Mouse (Mus musculus) midbrain, embryonic 10.5 days (tissue): Measurements from ENCODE around the gene Map7d3. TPM values are rescaled to one million over a fixed set of nuclear protein-coding genes. Genes with fewer than 3 reads are reported as not detected.

Source experiments
- DNase-seq: peaks from one replicate; pipeline ENCODE4 v3.0.0-alpha.2; 2017; ENCODE audit warnings: low spot score
- H3K27ac ChIP-seq: fragments of 300-500 bp; sonication (generic); replicated peaks from 2 replicates; pipeline ENCODE4 v1.5.1; 2016; ENCODE audit warnings: mild to moderate bottlenecking
- H3K27me3 ChIP-seq: fragments of 300-500 bp; sonication (generic); 2 replicates; pipeline ENCODE4 v1.6.1; 2016; ENCODE audit warnings: low read depth, mild to moderate bottlenecking; ENCODE audit not compliant: poor library complexity, severe bottlenecking
- H3K36me3 ChIP-seq: fragments of 300-500 bp; sonication (generic); 2 replicates; pipeline ENCODE4 v1.6.1; 2016; ENCODE audit warnings: mild to moderate bottlenecking, moderate library complexity
- H3K4me1 ChIP-seq: fragments of 300-500 bp; sonication (generic); 2 replicates; pipeline ENCODE4 v1.6.1; 2016
- H3K4me3 ChIP-seq: fragments of 300-500 bp; sonication (generic); 2 replicates; pipeline ENCODE4 v1.5.1; 2016; ENCODE audit warnings: mild to moderate bottlenecking, moderate library complexity
- H3K9me3 ChIP-seq: fragments of 300-500 bp; sonication (generic); replicated peaks from 2 replicates; pipeline ENCODE4 v1.6.1; 2016; ENCODE audit warnings: mild to moderate bottlenecking
- WGBS: fragments of 180-500 bp; shearing (Covaris S2); methylation state at CpG from one replicate; pipeline ENCODE4 v1.1.7; 2016; 5-methylcytosine and 5-hydroxymethylcytosine counted together
- polyA plus RNA-seq: library from polyadenylated mRNA; unstranded; fragments of >200 nt; fragmentation: Nextera tagmentation; extraction: Ambion mirVana; gene quantifications from 2 replicates; pipeline ENCODE4 v1.2.1, GENCODE M21; 2016

The Map7d3 gene
- polyA plus RNA-seq, 1 experiment from 2014 or later, result 3.4 TPM

GRCm38 (mm10) chrX:56760257-56760760 is 61.8 kb downstream of the Map7d3 start:
- H3K27me3 ChIP-seq, result no peaks in the 10 kb centered on the region
- H3K4me3 ChIP-seq, result no peak overlapping the region
- no peak for DNase-seq
- H3K9me3 ChIP-seq, result no peaks in the 10 kb centered on the region
- H3K36me3 ChIP-seq, result peaks cover 5% of the 10 kb centered on the region; the same call in 1 of the 2 replicates
- no peaks in the 10 kb centered on the region for H3K4me1 ChIP-seq
- 93% methylated on average over 3 of the region's 3 CpGs for WGBS
- H3K27ac ChIP-seq, result no peak overlapping the region

- Histone ChIP-seq H3K36me3 (peaks cover 5% of the 10 kb centered on the region; the same call in 1 of the 2 replicates), H3K4me1 (no peaks in the 10 kb centered on the region), H3K27me3 (no peaks in the 10 kb centered on the region), H3K9me3 (no peaks in the 10 kb centered on the region), H3K4me3 (no peak overlapping the region), H3K27ac (no peak overlapping the region)
- WGBS, result 86% methylated on average over 7 of the region's 7 CpGs
- no peak for DNase-seq
Observed at GRCm38 (mm10) chrX:56756352-56756751, 65.8 kb downstream of the Map7d3 start.

GRCm38 (mm10) chrX:56755646-56756045 is 66.5 kb downstream of the Map7d3 start:
- no peaks in the 10 kb centered on the region for H3K4me1 ChIP-seq
- H3K9me3 ChIP-seq, result no peaks in the 10 kb centered on the region
- WGBS, result 52% methylated on average over 2 of the region's 2 CpGs
- H3K36me3 ChIP-seq, result peaks cover 5% of the 10 kb centered on the region; the same call in 1 of the 2 replicates
- H3K27ac ChIP-seq, result no peak overlapping the region
- no peaks in the 10 kb centered on the region for H3K27me3 ChIP-seq
- H3K4me3 ChIP-seq, result no peak overlapping the region
- DNase-seq, result no peak

DNA sequence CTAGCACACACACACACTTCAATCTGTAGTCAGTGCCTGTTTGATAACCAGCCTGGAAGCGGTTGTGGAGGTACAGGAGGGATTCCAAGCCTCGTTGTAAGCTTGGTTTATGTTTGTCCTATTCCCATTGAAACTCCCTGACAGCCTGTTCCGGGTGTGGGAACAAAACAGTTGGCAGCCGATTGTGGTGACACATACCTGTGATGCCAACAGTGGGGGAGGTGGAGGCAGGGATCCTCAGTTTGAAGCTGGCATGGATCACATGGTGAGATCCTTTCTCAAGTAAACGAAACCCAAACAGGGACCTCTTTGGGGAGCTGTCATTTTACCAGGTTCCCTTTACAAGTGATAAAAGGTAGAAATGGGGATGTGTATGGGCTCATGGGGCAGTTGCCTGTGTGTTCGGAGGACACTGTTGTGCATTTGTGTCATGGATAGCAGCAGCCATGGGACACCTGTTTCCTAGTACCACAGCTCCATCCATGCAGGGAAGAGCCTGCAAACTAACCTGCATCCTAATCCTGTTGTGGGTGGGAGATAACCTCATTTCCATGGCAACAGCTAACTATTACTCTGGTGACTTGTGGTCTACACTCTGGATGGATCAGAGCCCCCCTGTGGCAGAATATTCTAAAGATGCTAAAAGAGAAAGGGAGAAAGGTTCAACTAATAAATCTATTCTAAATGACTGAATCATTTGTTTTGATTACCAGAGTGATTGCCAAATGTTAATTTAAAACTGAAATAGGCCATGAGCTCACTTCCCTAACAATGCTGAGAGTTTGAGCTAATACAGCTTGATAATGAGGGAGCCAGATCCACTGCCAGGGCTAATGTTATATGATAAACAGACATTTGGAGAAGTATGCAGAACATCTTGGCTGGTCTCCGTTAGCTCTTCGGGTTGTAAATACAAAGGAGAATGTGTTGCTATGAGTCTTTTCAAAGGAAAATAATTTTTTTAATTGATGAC is 68.5 kb downstream of the Map7d3 start:
- DNase-seq, result no peak
- no peak overlapping the region for H3K27ac ChIP-seq
- H3K27me3 ChIP-seq, result no peaks in the 10 kb centered on the region
- peaks cover 5% of the 10 kb centered on the region; the same call in 1 of the 2 replicates for H3K36me3 ChIP-seq
- no peaks in the 10 kb centered on the region for H3K9me3 ChIP-seq
- H3K4me3 ChIP-seq, result no peak overlapping the region
- H3K4me1 ChIP-seq, result no peaks in the 10 kb centered on the region
- 89% methylated on average over 8 of the region's 8 CpGs for WGBS

GRCm38 (mm10) chrX:56752144-56752543 is 70.0 kb downstream of the Map7d3 start:
- Histone ChIP-seq H3K27me3 (no peaks in the 10 kb centered on the region), H3K4me3 (no peak overlapping the region), H3K27ac (no peak overlapping the region), H3K36me3 (peaks cover 4% of the 10 kb centered on the region; the same call in 1 of the 2 replicates), H3K4me1 (no peaks in the 10 kb centered on the region), H3K9me3 (no peaks in the 10 kb centered on the region)
- DNase-seq, result no peak
- WGBS, result 86% methylated on average over 6 of the region's 6 CpGs

- H3K36me3 ChIP-seq, result peaks cover 4% of the 10 kb centered on the region; the same call in 1 of the 2 replicates
- no peaks in the 10 kb centered on the region for H3K27me3 ChIP-seq
- H3K4me3 ChIP-seq, result no peak overlapping the region
- no peak for DNase-seq
- no peaks in the 10 kb centered on the region for H3K9me3 ChIP-seq
- 72% methylated on average over 4 of the region's 4 CpGs for WGBS
- H3K4me1 ChIP-seq, result no peaks in the 10 kb centered on the region
- no peak overlapping the region for H3K27ac ChIP-seq
Observed at GRCm38 (mm10) chrX:56751536-56751935, 70.6 kb downstream of the Map7d3 start.

Other genes with a start within 250 kb of the Map7d3 start
- 43.2 and 45.5 TPM in 2 replicates for gene Mmgt1, start 224.3 kb downstream of the Map7d3 start, polyA plus RNA-seq
- gene Slc9a6, start 212.6 kb downstream of the Map7d3 start, polyA plus RNA-seq, result 12.9 and 17.5 TPM in 2 replicates
- 83.1 and 106 TPM in 2 replicates for gene Fhl1, start 90.5 kb downstream of the Map7d3 start, polyA plus RNA-seq
- not detected in 2 replicates for gene Adgrg4, start 47.8 kb upstream of the Map7d3 start, polyA plus RNA-seq
- gene Brs3, start 220.7 kb upstream of the Map7d3 start, polyA plus RNA-seq, result not detected in 2 replicates
- 79.3 and 83.8 TPM in 2 replicates for gene Htatsf1, start 231.3 kb upstream of the Map7d3 start, polyA plus RNA-seq